Mouse (Mus musculus): ENCODE measurements around the gene Rpl9-ps6. TPM values are rescaled to one million over a fixed set of nuclear protein-coding genes. Genes with fewer than 3 reads are reported as not detected.
"Not testable (repeated sequence)": the region's sequence is repeated elsewhere in the genome, so short reads cannot be mapped to it uniquely, and the experiment has no call there.

Rpl9-ps6 gene
- polyA plus RNA-seq, 1 experiment from 2014 or later, result 47.4 TPM

DNA sequence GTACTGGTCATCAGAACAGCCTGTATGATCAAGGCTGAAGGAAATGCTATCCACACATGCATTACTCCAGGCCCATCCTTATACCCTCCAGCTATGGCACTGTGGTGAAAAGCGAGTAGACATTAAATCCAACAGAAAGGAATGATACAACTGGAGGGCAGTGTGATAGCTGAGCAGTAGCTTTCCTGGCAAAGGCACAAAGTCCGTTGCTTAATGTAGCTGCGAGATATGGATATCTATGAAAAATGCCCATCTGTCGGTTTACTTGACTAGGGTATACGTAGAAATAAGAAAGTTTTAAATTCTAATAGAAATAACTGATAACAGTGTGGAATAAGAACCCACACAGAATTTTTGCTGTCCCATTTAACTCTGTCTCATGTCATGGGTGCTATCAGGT, 13.9 kb upstream of the Rpl9-ps6 start:
- H3K27ac ChIP-seq, result no peak overlapping the region
- no peak overlapping the region for H3K4me3 ChIP-seq
- no peak for ATAC-seq (replicated peaks)

GRCm38 (mm10) chr19:32476712-32477052, 10.3 kb upstream of the Rpl9-ps6 start:
- no peak for ATAC-seq (replicated peaks)
- no peaks in the 10 kb centered on the region for H3K36me3 ChIP-seq (replicated peaks)
- no peak overlapping the region for H3K4me2 ChIP-seq
- no peak overlapping the region for H3K27ac ChIP-seq
- no peaks in the 10 kb centered on the region for H3K27me3 ChIP-seq (replicated peaks)
- H3K9ac ChIP-seq, result no peak overlapping the region
- H3K4me3 ChIP-seq, result no peak overlapping the region
- no peaks in the 10 kb centered on the region for H3K9me3 ChIP-seq
- 88% methylated on average over 4 of the region's 4 CpGs for WGBS
- H3K4me1 ChIP-seq, result no peaks in the 10 kb centered on the region

More for the DNA sequence above, 13.9 kb upstream of the Rpl9-ps6 start:
- no peaks in the 10 kb centered on the region for H3K36me3 ChIP-seq (replicated peaks)
- no peak overlapping the region for H3K9ac ChIP-seq
- WGBS, result 89% methylated on average over 5 of the region's 5 CpGs
- H3K4me1 ChIP-seq, result peaks cover 5% of the 10 kb centered on the region
- no peaks in the 10 kb centered on the region for H3K9me3 ChIP-seq
- H3K4me2 ChIP-seq, result no peak overlapping the region
- no peaks in the 10 kb centered on the region for H3K27me3 ChIP-seq (replicated peaks)

GRCm38 (mm10) chr19:32476016-32476711, 9.8 kb upstream of the Rpl9-ps6 start:
- ATAC-seq (replicated peaks), result no peak
- no peaks in the 10 kb centered on the region for H3K4me1 ChIP-seq
- 90% methylated on average over 12 of the region's 12 CpGs for WGBS
- H3K27me3 ChIP-seq (replicated peaks), result no peaks in the 10 kb centered on the region
- no peaks in the 10 kb centered on the region for H3K9me3 ChIP-seq
- H3K9ac ChIP-seq, result no peak overlapping the region
- no peak overlapping the region for H3K27ac ChIP-seq
- H3K36me3 ChIP-seq (replicated peaks), result no peaks in the 10 kb centered on the region
- H3K4me2 ChIP-seq, result no peak overlapping the region
- H3K4me3 ChIP-seq, result no peak overlapping the region

GRCm38 (mm10) chr19:32470570-32471263, 4.3 kb upstream of the Rpl9-ps6 start:
- no peak overlapping the region for H3K4me3 ChIP-seq
- H3K9ac ChIP-seq, result no peak overlapping the region
- 88% methylated on average over 13 of the region's 13 CpGs for WGBS
- H3K4me2 ChIP-seq, result no peak overlapping the region
- H3K27ac ChIP-seq, result no peak overlapping the region
- H3K9me3 ChIP-seq, result no peaks in the 10 kb centered on the region
- no peaks in the 10 kb centered on the region for H3K4me1 ChIP-seq
- no peaks in the 10 kb centered on the region for H3K36me3 ChIP-seq (replicated peaks)
- H3K27me3 ChIP-seq (replicated peaks), result no peaks in the 10 kb centered on the region
- ATAC-seq (replicated peaks), result peak; percentile 33; the same call in 1 of the 2 replicates

- no peaks in the 10 kb centered on the region for H3K36me3 ChIP-seq (replicated peaks)
- no peaks in the 10 kb centered on the region for H3K4me1 ChIP-seq
- no peak overlapping the region for H3K4me2 ChIP-seq
- no peaks in the 10 kb centered on the region for H3K27me3 ChIP-seq (replicated peaks)
- ATAC-seq (replicated peaks), result peak; percentile 69
- no peak overlapping the region for H3K4me3 ChIP-seq
- no peak overlapping the region for H3K27ac ChIP-seq
- WGBS, result 31% methylated on average over 6 of the region's 6 CpGs
- no peaks in the 10 kb centered on the region for H3K9me3 ChIP-seq
- H3K9ac ChIP-seq, result no peak overlapping the region
Observed at GRCm38 (mm10) chr19:32470059-32470497, 3.7 kb upstream of the Rpl9-ps6 start.

- Histone ChIP-seq H3K4me2 (no peak overlapping the region), H3K4me3 (no peak overlapping the region), H3K9me3 (no peaks in the 10 kb centered on the region), H3K36me3 (replicated peaks) (no peaks in the 10 kb centered on the region), H3K27me3 (replicated peaks) (no peaks in the 10 kb centered on the region), H3K9ac (no peak overlapping the region), H3K27ac (no peak overlapping the region), H3K4me1 (no peaks in the 10 kb centered on the region)
- WGBS, result 92% methylated on average over 5 of the region's 5 CpGs
- no peak for ATAC-seq (replicated peaks)
Observed at GRCm38 (mm10) chr19:32467325-32467724, 947 bp upstream of the Rpl9-ps6 start.

GRCm38 (mm10) chr19:32465228-32465627, 1.1 kb downstream of the Rpl9-ps6 start:
- no peak for ATAC-seq (replicated peaks)
- Histone ChIP-seq H3K4me2 (no peak overlapping the region), H3K4me3 (no peak overlapping the region), H3K27me3 (replicated peaks) (no peaks in the 10 kb centered on the region), H3K9me3 (no peaks in the 10 kb centered on the region), H3K27ac (no peak overlapping the region), H3K36me3 (replicated peaks) (no peaks in the 10 kb centered on the region), H3K9ac (no peak overlapping the region), H3K4me1 (no peaks in the 10 kb centered on the region)
- 85% methylated on average over 4 of the region's 4 CpGs for WGBS

DNA sequence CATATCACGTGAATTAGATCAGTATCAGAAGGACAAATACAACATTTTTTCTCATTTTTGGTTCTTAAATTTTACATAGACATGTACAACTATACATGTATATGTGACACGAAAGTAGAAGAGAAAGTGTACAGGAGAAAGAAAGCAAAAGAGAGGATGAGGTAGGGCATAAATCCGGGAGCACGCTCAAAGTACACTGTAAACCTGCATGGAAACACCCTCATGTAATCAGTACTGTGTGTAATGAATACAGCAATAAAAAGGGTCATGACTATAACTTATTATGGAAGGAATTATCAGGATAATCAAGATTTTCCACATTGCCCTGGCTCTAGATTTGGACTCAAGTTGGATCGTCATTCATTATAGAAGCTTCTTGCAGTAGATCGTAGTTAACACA, 3.3 kb downstream of the Rpl9-ps6 start:
- H3K27ac ChIP-seq, result no peak overlapping the region
- WGBS, result 93% methylated on average over 6 of the region's 6 CpGs

DNA sequence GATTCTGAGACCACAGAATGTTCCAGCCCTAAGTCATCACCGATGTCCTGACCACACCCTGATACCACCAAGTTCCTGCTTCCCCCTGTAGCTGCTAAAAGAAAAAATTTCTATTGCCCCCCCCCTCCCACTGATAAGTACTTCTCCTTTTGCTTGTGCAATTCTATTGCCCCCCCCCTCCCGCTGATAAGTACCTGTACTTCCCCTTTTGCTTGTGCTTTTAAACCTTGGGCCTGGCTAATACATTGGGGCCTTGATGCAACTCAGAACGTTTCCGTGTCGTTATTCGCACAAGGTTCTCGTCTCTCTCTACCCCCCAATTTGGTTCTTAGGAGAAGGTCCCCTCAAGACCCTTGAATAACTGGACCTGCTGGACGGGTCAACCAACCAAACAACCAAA, 8.7 kb downstream of the Rpl9-ps6 start:
- H3K4me3 ChIP-seq; ATAC-seq (replicated peaks); H3K4me2 ChIP-seq; H3K27ac ChIP-seq; H3K36me3 ChIP-seq (replicated peaks); H3K4me1 ChIP-seq; H3K9me3 ChIP-seq; H3K27me3 ChIP-seq (replicated peaks); H3K9ac ChIP-seq: not testable (repeated sequence)
- WGBS, result 89% methylated on average over 8 of the region's 8 CpGs

More for the DNA sequence above, 3.3 kb downstream of the Rpl9-ps6 start:
- Histone ChIP-seq H3K4me3 (no peak overlapping the region), H3K9ac (no peak overlapping the region), H3K9me3 (no peaks in the 10 kb centered on the region), H3K4me1 (no peaks in the 10 kb centered on the region), H3K27me3 (replicated peaks) (no peaks in the 10 kb centered on the region), H3K4me2 (no peak overlapping the region), H3K36me3 (replicated peaks) (no peaks in the 10 kb centered on the region)
- no peak for ATAC-seq (replicated peaks)

- Histone ChIP-seq H3K4me1 (no peaks in the 10 kb centered on the region), H3K4me3 (no peak overlapping the region), H3K4me2 (no peak overlapping the region), H3K36me3 (replicated peaks) (no peaks in the 10 kb centered on the region), H3K27ac (no peak overlapping the region), H3K9ac (no peak overlapping the region), H3K9me3 (no peaks in the 10 kb centered on the region), H3K27me3 (replicated peaks) (no peaks in the 10 kb centered on the region)
- ATAC-seq (replicated peaks), result no peak
- WGBS, result 87% methylated on average over 2 of the region's 2 CpGs
Observed at GRCm38 (mm10) chr19:32456744-32457143, 9.6 kb downstream of the Rpl9-ps6 start.

DNA sequence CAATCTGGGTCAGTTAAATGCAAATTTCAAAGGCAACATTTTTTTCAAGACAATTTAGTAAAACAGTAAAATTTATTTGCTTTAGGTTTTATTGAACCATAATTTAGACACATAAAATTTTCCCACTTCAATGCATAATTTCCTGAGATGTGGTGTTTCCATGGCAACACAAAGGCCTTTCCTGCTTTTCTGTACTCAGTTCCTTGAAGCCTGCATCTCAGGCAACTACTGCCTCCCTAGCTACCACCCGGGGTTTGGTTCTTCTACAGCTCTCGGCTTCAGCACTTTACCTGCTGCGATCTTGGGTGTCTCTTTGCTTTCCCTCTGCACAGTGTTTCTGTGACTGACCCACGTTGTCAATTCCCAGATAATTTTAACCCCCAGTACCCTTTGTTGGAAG, 14.1 kb downstream of the Rpl9-ps6 start:
- Histone ChIP-seq H3K36me3 (replicated peaks) (no peaks in the 10 kb centered on the region), H3K4me3 (no peak overlapping the region), H3K9ac (no peak overlapping the region), H3K4me1 (no peaks in the 10 kb centered on the region), H3K4me2 (no peak overlapping the region), H3K27me3 (replicated peaks) (no peaks in the 10 kb centered on the region), H3K9me3 (no peaks in the 10 kb centered on the region), H3K27ac (0 out of 2 replicates have a peak overlapping the region, but pooled peaks have one; percentile 29)
- WGBS, result 60% methylated on average over 4 of the region's 4 CpGs
- no peak for ATAC-seq (replicated peaks)

GRCm38 (mm10) chr19:32448931-32449330, 17.4 kb downstream of the Rpl9-ps6 start:
- H3K27ac ChIP-seq, result no peak overlapping the region
- H3K4me2 ChIP-seq, result no peak overlapping the region
- H3K4me1 ChIP-seq, result no peaks in the 10 kb centered on the region
- H3K36me3 ChIP-seq (replicated peaks), result no peaks in the 10 kb centered on the region
- H3K27me3 ChIP-seq (replicated peaks), result no peaks in the 10 kb centered on the region
- no peak for ATAC-seq (replicated peaks)
- H3K4me3 ChIP-seq, result no peak overlapping the region
- WGBS, result 96% methylated on average over 10 of the region's 10 CpGs
- H3K9ac ChIP-seq, result no peak overlapping the region
- no peaks in the 10 kb centered on the region for H3K9me3 ChIP-seq

GRCm38 (mm10) chr19:32441568-32441967, 24.8 kb downstream of the Rpl9-ps6 start:
- Histone ChIP-seq H3K27me3 (replicated peaks) (no peaks in the 10 kb centered on the region), H3K4me1 (no peaks in the 10 kb centered on the region), H3K36me3 (replicated peaks) (no peaks in the 10 kb centered on the region), H3K4me2 (no peak overlapping the region), H3K9me3 (no peaks in the 10 kb centered on the region), H3K4me3 (no peak overlapping the region), H3K27ac (no peak overlapping the region), H3K9ac (no peak overlapping the region)
- no peak for ATAC-seq (replicated peaks)
- WGBS, result 97% methylated on average over 11 of the region's 11 CpGs

Measured in midbrain, embryonic 15.5 days (tissue).